Mouse (Mus musculus) heart, adult 18-20 months (tissue): ENCODE measurements around the gene Nip7. TPM values are rescaled to one million over a fixed set of nuclear protein-coding genes. Genes with fewer than 3 reads are reported as not detected.
"Not testable (repeated sequence)": the region's sequence is repeated elsewhere in the genome, so short reads cannot be mapped to it uniquely, and the experiment has no call there.

ENCODE experiments used
- DNase-seq, 2 experiments: peaks; one replicate each; pipeline ENCODE4 v3.0.0; 2021 to 2022; ENCODE audit warnings: mixed read lengths in 1 of 2
- long read RNA-seq, 2 experiments: library from polyadenylated mRNA; stranded (forward); transcript quantifications; one replicate each; pipeline ENCODE4 v2.0.0; 2021
- total RNA-seq, 2 experiments: library from RNA; stranded (reverse); gene quantifications; 2 replicates each; pipeline ENCODE4 v1.2.3; 2021

The Nip7 gene
- 10 to 100 TPM; 22.1 to 22.8 TPM for total RNA-seq
- long read RNA-seq, experiment 1, transcript Nip7-201 (5 exons, 3,036 nt): major isoform, 8 of 8 reads
- long read RNA-seq, experiment 1, partial matches to known transcripts: 0 of 8 reads
- long read RNA-seq, experiment 1, other reads (novel, unspliced or antisense): 0 of 8 reads
- long read RNA-seq, experiment 2, transcript Nip7-201 (5 exons, 3,036 nt): major isoform, 9 of 9 reads
- long read RNA-seq, experiment 2, partial matches to known transcripts: 0 of 9 reads
- long read RNA-seq, experiment 2, other reads (novel, unspliced or antisense): 0 of 9 reads

GRCm38 (mm10) chr8:107056076-107056972 lies at the start of gene Nip7, which contains the start of gene Cog8:
Nip7 (plus strand) TSS chr8:107056877.
Cog8 (minus strand) TSS chr8:107056689.
- DNase-seq: peak; percentile 96 to 98

- no peak for DNase-seq
These were observed 48.9 kb upstream of the Nip7 start for GRCm38 (mm10) chr8:107007795-107008194.

GRCm38 (mm10) chr8:107012666-107013065 lies 44.0 kb upstream of the Nip7 start:
- DNase-seq: no peak

GRCm38 (mm10) chr8:107014915-107015314 lies 41.8 kb upstream of the Nip7 start:
- peak in 1 of 2 experiments; percentile 28 for DNase-seq

GRCm38 (mm10) chr8:107023479-107023878 lies 33.2 kb upstream of the Nip7 start:
- DNase-seq: no peak

GRCm38 (mm10) chr8:107029310-107029709 lies 27.4 kb upstream of the Nip7 start:
- no peak for DNase-seq

GRCm38 (mm10) chr8:107030058-107030457 lies 26.6 kb upstream of the Nip7 start:
- no peak for DNase-seq

GRCm38 (mm10) chr8:107030650-107031576 lies 25.8 kb upstream of the Nip7 start, which contains the start of gene Vps4a:
Vps4a (plus strand) TSS chr8:107031222.
- peak; percentile 96 to 98 for DNase-seq

- peak in 1 of 2 experiments; percentile 27 for DNase-seq
These were observed 25.0 kb upstream of the Nip7 start for GRCm38 (mm10) chr8:107031577-107032090.

- DNase-seq: not testable (repeated sequence)
These were observed 23.1 kb upstream of the Nip7 start for GRCm38 (mm10) chr8:107033609-107034008.

GRCm38 (mm10) chr8:107035641-107036040 lies 21.0 kb upstream of the Nip7 start:
- no peak for DNase-seq

- DNase-seq: peak in 1 of 2 experiments; percentile 24
These were observed 20.1 kb upstream of the Nip7 start for GRCm38 (mm10) chr8:107036626-107037025.

GRCm38 (mm10) chr8:107040632-107041031 lies 16.0 kb upstream of the Nip7 start:
- no peak for DNase-seq

- no peak for DNase-seq
These were observed 11.2 kb upstream of the Nip7 start for GRCm38 (mm10) chr8:107045478-107045877.

GRCm38 (mm10) chr8:107046976-107047375 lies 9.7 kb upstream of the Nip7 start:
- DNase-seq: peak in 1 of 2 experiments; percentile 31

GRCm38 (mm10) chr8:107048061-107048941 lies 8.4 kb upstream of the Nip7 start, which contains the start of gene Pdf:
Pdf (minus strand) TSS chr8:107048614.
- DNase-seq: peak; percentile 85 to 88

- DNase-seq: no peak
These were observed 7.2 kb upstream of the Nip7 start for GRCm38 (mm10) chr8:107049480-107049879.

GRCm38 (mm10) chr8:107052046-107052445 lies 4.6 kb upstream of the Nip7 start:
- no peak for DNase-seq

GRCm38 (mm10) chr8:107056973-107057369 lies 294 bp downstream of the Nip7 start:
- no peak for DNase-seq

GRCm38 (mm10) chr8:107062613-107063012 lies 5.9 kb downstream of the Nip7 start:
- no peak for DNase-seq
